In genomic region chr13:78197286-78197818, GRCm38 (mm10) we compare ENCODE assay signal across 8 mouse cellular contexts. TPM values are rescaled to one million over a fixed set of nuclear protein-coding genes. Genes with fewer than 3 reads are reported as not detected.
A peak's percentile ranks its signal among the peaks of the same experiment; 100 is the strongest.
DNase-seq lines count a peak whose midpoint lies in the region; ATAC-seq and TF ChIP-seq lines count a peak whose summit lies in the region.

No protein-coding gene starts in this region.

- H3K27ac ChIP-seq in liver, adult 2 months (replicated peaks; ENCODE audit: insufficient read depth, low read depth, low read length): no peak overlapping the region
- H3K27ac ChIP-seq in embryonic facial prominence, embryonic 11.5 days (replicated peaks; ENCODE audit: low read depth, low read length): peak overlapping the region; percentile 100
- peak overlapping the region; percentile 99 for H3K27ac ChIP-seq in hindbrain, embryonic 16.5 days (ENCODE audit: low read depth, low read length)

- ATAC-seq in embryonic facial prominence, embryonic 11.5 days (replicated peaks; ENCODE audit: insufficient number of reproducible peaks, low FRiP score, low TSS enrichment, low read depth): no peak
- ATAC-seq in hindbrain, embryonic 16.5 days: no peak

- peak overlapping the region; percentile 80 for H3K4me2 ChIP-seq in embryonic facial prominence, embryonic 11.5 days (ENCODE audit: low read depth, low read length)
- peak overlapping the region; percentile 69 for H3K4me2 ChIP-seq in hindbrain, embryonic 16.5 days (ENCODE audit: low read length)
- H3K4me2 ChIP-seq in myocyte (ENCODE audit: low read depth): peak overlapping the region; percentile 77

- H3K9me3 ChIP-seq in embryonic facial prominence, embryonic 11.5 days (replicated peaks; ENCODE audit: control insufficient read depth, low read length): no peaks in the 10 kb centered on the region
- no peaks in the 10 kb centered on the region for H3K9me3 ChIP-seq in hindbrain, embryonic 16.5 days (ENCODE audit: control insufficient read depth, low read length)

- no peaks in the 10 kb centered on the region; the same call in 1 of the 2 replicates for H3K4me1 ChIP-seq in liver, adult 2 months (ENCODE audit: control insufficient read depth, insufficient read depth, low read length)
- H3K4me1 ChIP-seq in embryonic facial prominence, embryonic 11.5 days (ENCODE audit: control insufficient read depth, insufficient read depth, low read length): no peaks in the 10 kb centered on the region
- no peaks in the 10 kb centered on the region for H3K4me1 ChIP-seq in hindbrain, embryonic 16.5 days (ENCODE audit: control insufficient read depth, insufficient read depth, low read depth, low read length)

- TF ChIP-seq POLR2A in liver, adult 2 months (IDR thresholded peaks at IDR 0.05; ENCODE audit: extremely low read depth, insufficient read depth, low read length): no peak
- no peak for TF ChIP-seq POLR2A in myocyte (IDR thresholded peaks at IDR 0.05; ENCODE audit: insufficient read length, low read depth)

- H3K79me2 ChIP-seq in liver, adult 2 months (ENCODE audit: control insufficient read depth, insufficient read depth, low read length): 0 out of 2 replicates have a peak, but pooled peaks cover 3% of the 10 kb centered on the region
- H3K79me2 ChIP-seq in myocyte (ENCODE audit: control insufficient read depth, insufficient read depth): peaks cover 10% of the 10 kb centered on the region

- peaks cover 20% of the 10 kb centered on the region for H3K27me3 ChIP-seq in liver, adult 2 months (ENCODE audit: control insufficient read depth, insufficient read depth, low read length)
- no peaks in the 10 kb centered on the region for H3K27me3 ChIP-seq in embryonic facial prominence, embryonic 11.5 days (ENCODE audit: control insufficient read depth, insufficient read depth, low read length)
- no peaks in the 10 kb centered on the region for H3K27me3 ChIP-seq in hindbrain, embryonic 16.5 days (replicated peaks; ENCODE audit: control insufficient read depth, insufficient read depth, low read length)
- H3K27me3 ChIP-seq in myocyte (ENCODE audit: control insufficient read depth, insufficient read depth, insufficient read length): no peaks in the 10 kb centered on the region

- H3K4me3 ChIP-seq in liver, adult 2 months (ENCODE audit: insufficient read depth, low read depth, low read length): peak overlapping the region; percentile 47; the same call in 1 of the 2 replicates
- H3K4me3 ChIP-seq in embryonic facial prominence, embryonic 11.5 days (ENCODE audit: low read depth, low read length): peak overlapping the region; percentile 96
- H3K4me3 ChIP-seq in hindbrain, embryonic 16.5 days (ENCODE audit: low read length): peak overlapping the region; percentile 80
- H3K4me3 ChIP-seq in myocyte: peak overlapping the region; percentile 78

- TF ChIP-seq CTCF in liver, adult 2 months (IDR thresholded peaks at IDR 0.05; ENCODE audit: low read depth, low read length): no peak

- no peak for DNase-seq in liver, adult 2 months (ENCODE audit: extremely low read depth, low read depth, low spot score)
- DNase-seq in liver: no peak
- DNase-seq in embryonic facial prominence, embryonic 11.5 days (ENCODE audit: low spot score): no peak
- no peak for DNase-seq in yolk sac, embryonic 10.5 days (ENCODE audit: low spot score)
- no peak for DNase-seq in spleen, postnatal 36 days (ENCODE audit: low spot score in 2 of 2)
- no peak for DNase-seq in lung, postnatal 4 days

- no peak overlapping the region for H3K9ac ChIP-seq in liver, adult 2 months (ENCODE audit: low read depth, low read length)
- H3K9ac ChIP-seq in embryonic facial prominence, embryonic 11.5 days (replicated peaks; ENCODE audit: low read length): peak overlapping the region; percentile 100
- H3K9ac ChIP-seq in hindbrain, embryonic 16.5 days (ENCODE audit: low read depth, low read length): peak overlapping the region; percentile 96

- 9% methylated on average over 9 of the region's 9 CpGs for WGBS in liver, adult 2 months
- WGBS in embryonic facial prominence, embryonic 11.5 days: 1% methylated on average over 9 of the region's 9 CpGs
- WGBS in hindbrain, embryonic 16.5 days: under 1% methylated on average over 9 of the region's 9 CpGs

- H3K36me3 ChIP-seq in liver, adult 2 months (ENCODE audit: control insufficient read depth, insufficient read depth, low read length): no peaks in the 10 kb centered on the region
- H3K36me3 ChIP-seq in embryonic facial prominence, embryonic 11.5 days (replicated peaks; ENCODE audit: control insufficient read depth, insufficient read depth, low read depth, low read length): no peaks in the 10 kb centered on the region
- no peaks in the 10 kb centered on the region for H3K36me3 ChIP-seq in hindbrain, embryonic 16.5 days (ENCODE audit: control insufficient read depth, insufficient read depth, low read length)
- no peaks in the 10 kb centered on the region for H3K36me3 ChIP-seq in myocyte (ENCODE audit: control insufficient read depth, insufficient read depth)

- H3ac ChIP-seq in myocyte (ENCODE audit: control insufficient read depth, insufficient read length): peak overlapping the region; percentile 98

TF ChIP-seq in myocyte, 11 proteins besides CTCF, POLR2A, EP300 and RAD21:
- TF ChIP-seq TCF3 (IDR thresholded peaks at IDR 0.05; ENCODE audit: insufficient read length, low read depth): no peak
- no peak for TF ChIP-seq TCF12 (IDR thresholded peaks at IDR 0.05; ENCODE audit: insufficient read depth, poor library complexity, severe bottlenecking)
- no peak for TF ChIP-seq SRF (IDR thresholded peaks at IDR 0.05; ENCODE audit: control insufficient read depth, insufficient read length, low read depth)
- TF ChIP-seq MYOD1 (IDR thresholded peaks at IDR 0.05; ENCODE audit: control insufficient read depth in 1 of 3, insufficient read length in 2 of 3, low read depth in 2 of 3): no peak
- TF ChIP-seq POLR2AphosphoS2 (IDR thresholded peaks at IDR 0.05; ENCODE audit: insufficient read length, low read depth): no peak
- TF ChIP-seq USF1 (IDR thresholded peaks at IDR 0.05; ENCODE audit: low read depth): no peak
- no peak for TF ChIP-seq MYOG (IDR thresholded peaks at IDR 0.05; ENCODE audit: control insufficient read depth in 1 of 3, insufficient read depth in 1 of 3, insufficient read length in 2 of 3, low read depth in 2 of 3)
- no peak for TF ChIP-seq CEBPB (IDR thresholded peaks at IDR 0.05; ENCODE audit: insufficient read depth, poor library complexity, severe bottlenecking)
- no peak for TF ChIP-seq E2F4 (IDR thresholded peaks at IDR 0.05; ENCODE audit: insufficient read depth)
- no peak for TF ChIP-seq MAX (IDR thresholded peaks at IDR 0.05; ENCODE audit: low read depth)
- TF ChIP-seq REST (IDR thresholded peaks at IDR 0.05; ENCODE audit: insufficient read depth, insufficient read length): no peak

RNA-seq across cellular contexts. Expression of gene Nr2f1, which starts 2.2 kb away (rescaled TPM):
- 0.37 and 1.3 TPM in 2 replicates for total RNA-seq in liver, adult 2 months (2014; rRNA removed)
- 0.80 and 2.2 TPM in 2 replicates for polyA plus RNA-seq in liver, adult 2 months (2012; rRNA removed)
- polyA plus RNA-seq in embryonic facial prominence, embryonic 11.5 days (2014; fragmentation: Nextera tagmentation; extraction: Ambion mirVana): 56.1 and 57.3 TPM in 2 replicates
- 42.9 and 44.3 TPM in 2 replicates for polyA plus RNA-seq in hindbrain, embryonic 16.5 days (2015; fragmentation: Nextera tagmentation; extraction: Ambion mirVana)
- polyA plus RNA-seq in myocyte (2012; fragmentation: generic; extraction: Trizol): 5.8 TPM
